In the genomic region with DNA sequence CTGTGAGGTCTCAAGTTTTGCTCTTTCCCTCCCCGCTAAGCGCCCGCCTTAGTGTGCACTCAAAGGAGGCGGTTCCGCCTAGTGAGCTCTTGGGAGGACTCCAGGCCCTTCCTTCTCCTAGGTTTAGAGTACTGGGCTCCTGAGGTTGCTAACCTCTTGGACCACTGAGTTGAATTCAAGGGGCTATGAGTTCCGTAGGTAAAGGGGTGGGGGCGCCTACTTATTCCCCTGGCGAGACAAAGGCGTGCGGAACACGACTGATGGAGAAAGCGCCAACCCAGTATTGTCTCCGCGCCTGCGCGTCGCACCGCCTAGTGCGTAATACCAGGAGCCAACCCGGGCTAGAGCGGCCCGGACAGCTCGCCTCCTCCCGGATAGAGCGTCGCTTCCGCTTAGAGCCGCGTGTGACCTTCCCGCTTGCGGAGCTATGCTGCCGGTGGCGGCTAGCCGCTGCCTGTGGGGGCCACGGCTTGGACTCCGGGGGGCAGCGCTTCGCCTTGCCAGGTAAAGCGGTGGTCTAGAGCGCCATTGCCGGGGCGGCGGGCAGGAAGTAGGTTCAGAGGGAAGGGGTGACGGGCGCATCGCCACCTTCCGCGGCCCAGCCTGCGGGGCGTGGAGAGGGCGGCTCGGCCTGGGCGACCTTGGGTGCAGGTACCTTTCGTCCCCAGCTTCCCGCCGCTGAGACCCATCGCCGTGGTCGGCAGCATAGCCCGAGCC, we compare ENCODE assay signal across 8 mouse cellular contexts. TPM values are rescaled to one million over a fixed set of nuclear protein-coding genes. Genes with fewer than 3 reads are reported as not detected.
DNase-seq lines count a peak whose midpoint lies in the region; ATAC-seq and TF ChIP-seq lines count a peak whose summit lies in the region.

A gene (plus strand): TSS at position 349 of the 717 bp plus-strand sequence.

- no peak for TF ChIP-seq CTCF in G1E (IDR thresholded peaks at IDR 0.05; ENCODE audit: low read depth, low read length)
- 0 out of 2 replicates have a peak, but pooled peaks have one; percentile 7 for TF ChIP-seq CTCF in forebrain, postnatal 0 days (IDR thresholded peaks at IDR 0.05; ENCODE audit: low read depth)

- no peaks in the 10 kb centered on the region for H3K27me3 ChIP-seq in G1E (ENCODE audit: insufficient read depth, low read length)
- no peaks in the 10 kb centered on the region for H3K27me3 ChIP-seq in forebrain, postnatal 0 days (ENCODE audit: insufficient read depth, low read length)
- no peaks in the 10 kb centered on the region for H3K27me3 ChIP-seq in lung, embryonic 15.5 days

- peak within 1 kb of the TSS; percentile 97 for H3K4me3 ChIP-seq in G1E (ENCODE audit: low read depth, low read length)
- peak within 1 kb of the TSS; percentile 85 for H3K4me3 ChIP-seq in forebrain, postnatal 0 days (ENCODE audit: low read depth, low read length)
- peak within 1 kb of the TSS; percentile 71 for H3K4me3 ChIP-seq in lung, embryonic 15.5 days

- H3K4me2 ChIP-seq in forebrain, postnatal 0 days (ENCODE audit: low read depth), result peak within 1 kb of the TSS; percentile 78
- H3K4me2 ChIP-seq in lung, embryonic 15.5 days, result peak within 1 kb of the TSS; percentile 83

- no peaks in the 10 kb centered on the region for H3K9me3 ChIP-seq in G1E (replicated peaks)
- H3K9me3 ChIP-seq in forebrain, postnatal 0 days (ENCODE audit: low read length), result no peaks in the 10 kb centered on the region
- H3K9me3 ChIP-seq in lung, embryonic 15.5 days, result no peaks in the 10 kb centered on the region

- peak within 1 kb of the TSS; percentile 88 for H3K9ac ChIP-seq in forebrain, postnatal 0 days
- H3K9ac ChIP-seq in lung, embryonic 15.5 days, result peak within 1 kb of the TSS; percentile 81

- peaks cover 59% of the 10 kb centered on the region for H3K4me1 ChIP-seq in G1E (ENCODE audit: insufficient read depth, low read depth, low read length)
- 0 out of 2 replicates have a peak, but pooled peaks cover 14% of the 10 kb centered on the region for H3K4me1 ChIP-seq in forebrain, postnatal 0 days (ENCODE audit: insufficient read depth)
- H3K4me1 ChIP-seq in lung, embryonic 15.5 days, result peaks cover 17% of the 10 kb centered on the region

- ATAC-seq in G1E (ENCODE audit: extremely low read depth, insufficient number of reproducible peaks, low FRiP score, poor library complexity, severe bottlenecking), result peak; percentile 75
- ATAC-seq in forebrain, postnatal 0 days, result peak; percentile 99
- peak; percentile 93 for ATAC-seq in lung, embryonic 15.5 days (ENCODE audit: borderline replicate concordance, extremely low read depth, low FRiP score, low TSS enrichment)

- WGBS in forebrain, postnatal 0 days, result under 1% methylated on average over 60 of the region's 60 CpGs
- whole genome bisulfite sequencing in lung, embryonic 15.5 days, result under 1% methylated on average over 60 of the region's 60 CpGs

- peak within 1 kb of the TSS; percentile 88 for H3K27ac ChIP-seq in forebrain, postnatal 0 days (ENCODE audit: low read depth, low read length)
- peak within 1 kb of the TSS; percentile 55 for H3K27ac ChIP-seq in lung, embryonic 15.5 days

- peak; percentile 94 for DNase-seq in G1E (ENCODE audit: low spot score)
- DNase-seq in cerebellum, adult 18-20 months, result peak; percentile 91 to 92
- DNase-seq in forebrain, postnatal 0 days, result peak; percentile 98
- DNase-seq in heart, postnatal 4 days, result peak; percentile 88
- DNase-seq in layer of hippocampus, adult 8-10 months (ENCODE audit: low spot score in 2 of 2), result peak; percentile 85 to 86
- peak; percentile 83 for DNase-seq in ovary, adult 18-20 months (ENCODE audit: low spot score)
- peak; percentile 94 for DNase-seq in thymus, postnatal 0 days (ENCODE audit: low spot score)

- H3K36me3 ChIP-seq in G1E (replicated peaks), result peaks cover 85% of the 10 kb centered on the region
- peaks cover 63% of the 10 kb centered on the region for H3K36me3 ChIP-seq in forebrain, postnatal 0 days (ENCODE audit: insufficient read depth)
- H3K36me3 ChIP-seq in lung, embryonic 15.5 days, result peaks cover 67% of the 10 kb centered on the region

RNA-seq across cellular contexts. Expression of the gene that starts here (rescaled TPM):
- total RNA-seq in G1E (2014; fragmentation: Nextera tagmentation) (60.5 and 63.2 TPM in 2 replicates), G1E (2017) (125 and 140 TPM in 2 replicates)
- 514 and 633 TPM in 2 replicates for polyA plus RNA-seq in G1E (2012)
- total RNA-seq in forebrain, postnatal 0 days (2014; rRNA removed), result 42.6 and 49.9 TPM in 2 replicates
- 143 and 179 TPM in 2 replicates for polyA plus RNA-seq in forebrain, postnatal 0 days (2015; fragmentation: Nextera tagmentation; extraction: Ambion mirVana)
- total RNA-seq in heart, postnatal 4 days (2021), result 100 to 1,000 TPM; 229 to 250 TPM
- 10 to 100 TPM; 63.7 to 66.0 (median 64.4) TPM for total RNA-seq in layer of hippocampus, adult 8-10 months (2022)
- 125 and 133 TPM in 2 replicates for polyA plus RNA-seq in lung, embryonic 15.5 days (2015; fragmentation: Nextera tagmentation; extraction: Ambion mirVana)
- 133 and 148 TPM in 2 replicates for polyA plus RNA-seq in thymus, postnatal 0 days (2015; fragmentation: Nextera tagmentation; extraction: Ambion mirVana)

Comparison
In these comparisons a context has a peak if more than half of its experiments do, and no peak if none do; other contexts are left out.
1. Peak in every context shown above with its lines: DNase-seq, ATAC-seq, H3K4me3 ChIP-seq and H3K27ac ChIP-seq.